Mouse (Mus musculus): ENCODE measurements around the gene Arel1.

Gene Arel1

DNA sequence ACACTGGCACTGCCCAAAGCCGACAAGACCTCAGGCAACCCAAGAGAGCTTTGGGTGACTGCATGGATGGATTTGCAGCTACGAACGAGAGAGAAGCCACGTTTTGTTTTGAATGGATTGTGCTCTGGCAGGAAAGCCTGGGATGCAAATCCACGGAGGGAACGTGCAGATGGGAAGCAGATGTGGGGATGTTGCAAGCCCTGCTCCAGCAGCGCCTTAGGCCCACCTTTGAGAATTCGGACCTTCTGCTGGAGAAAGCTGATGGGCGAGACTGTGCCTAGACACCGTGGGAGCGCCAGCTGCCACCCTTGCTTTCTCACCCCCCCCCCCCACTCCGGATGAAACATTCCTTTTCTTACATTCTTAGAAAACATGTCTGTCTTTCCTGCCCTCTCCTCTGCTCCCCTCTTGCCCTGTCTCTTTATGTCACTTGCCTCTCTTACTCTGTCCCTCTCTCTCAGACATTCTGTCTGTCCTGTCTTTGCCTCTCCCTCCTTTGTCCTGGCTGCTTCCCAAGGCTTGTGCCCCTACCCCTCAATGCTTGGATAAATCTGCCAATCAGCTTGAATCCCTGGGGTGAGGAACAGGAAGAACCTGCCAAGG lies 63.6 kb downstream of the Arel1 start:
- peak in 1 of 2 experiments; percentile 40 for DNase-seq

- no peak for DNase-seq
Observed at GRCm38 (mm10) chr12:84904399-84904798, 66.3 kb downstream of the Arel1 start.

DNA sequence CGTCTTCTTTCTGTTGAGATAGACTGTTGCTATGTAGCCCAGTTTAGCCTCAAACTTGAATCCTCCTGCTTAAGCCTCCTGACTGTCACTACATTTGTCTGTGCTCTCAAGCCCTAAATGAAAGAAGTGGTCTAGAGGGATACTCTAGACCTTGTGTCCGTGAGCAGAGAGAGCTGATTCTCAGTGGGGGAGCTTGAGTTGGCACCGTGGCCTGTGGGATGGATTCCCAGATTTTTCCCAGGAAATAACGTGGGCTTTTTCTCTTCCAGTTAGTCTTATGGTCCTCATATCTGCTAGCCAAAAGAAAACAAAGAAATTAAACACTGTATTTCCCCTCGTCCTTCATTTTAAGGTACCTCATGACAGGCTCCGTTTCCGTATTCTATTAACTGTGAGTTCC lies 70.4 kb downstream of the Arel1 start:
- peak in 1 of 2 experiments; percentile 46 for DNase-seq

DNA sequence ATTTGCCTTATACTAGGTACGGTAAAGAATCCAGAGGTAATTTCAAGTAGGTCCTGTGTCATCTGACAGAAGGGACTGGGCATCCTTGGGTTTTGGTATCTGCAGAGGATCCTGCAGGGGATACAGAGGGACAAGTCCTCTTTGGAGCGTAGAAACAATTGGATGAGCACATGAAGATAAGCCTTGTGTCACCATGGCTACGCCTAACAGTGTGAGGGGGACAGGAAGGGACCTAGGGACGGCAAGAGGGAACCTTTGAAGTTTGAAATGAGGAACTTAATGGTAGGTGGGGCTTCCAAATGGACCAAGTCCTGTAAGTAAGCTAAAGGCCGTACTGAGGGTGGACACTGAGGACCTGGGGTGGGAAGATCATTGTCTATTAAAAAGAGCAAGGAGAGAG lies 73.4 kb downstream of the Arel1 start:
- no peak for DNase-seq

- no peak for DNase-seq
Observed at GRCm38 (mm10) chr12:84896235-84896634, 74.5 kb downstream of the Arel1 start.

GRCm38 (mm10) chr12:84893648-84894628 lies 76.8 kb downstream of the Arel1 start:
- no peak for DNase-seq

DNA sequence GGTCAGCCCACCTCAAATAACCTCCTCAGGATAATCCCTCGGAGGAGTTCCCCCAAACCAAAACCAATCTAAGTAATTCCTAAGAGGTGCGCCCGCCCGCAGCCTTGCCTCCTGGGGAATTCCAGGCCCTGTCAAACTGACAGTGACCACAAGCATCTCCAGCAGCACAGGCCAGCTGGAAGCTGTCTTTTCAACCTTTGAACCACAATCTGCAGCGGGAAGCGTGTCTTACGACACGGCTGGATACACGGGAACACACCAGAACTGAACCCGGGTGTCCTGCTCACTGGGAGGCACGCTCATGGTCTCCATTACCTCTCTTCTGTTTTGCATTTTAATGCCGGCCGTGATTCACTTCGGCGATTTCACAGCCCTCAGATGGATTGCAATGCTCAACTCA lies 80.4 kb downstream of the Arel1 start:
- DNase-seq, result no peak

GRCm38 (mm10) chr12:84885107-84885876 lies 85.4 kb downstream of the Arel1 start:
- no peak for DNase-seq

GRCm38 (mm10) chr12:84884423-84885076 lies 86.2 kb downstream of the Arel1 start:
- no peak for DNase-seq

GRCm38 (mm10) chr12:84882796-84883195 lies 87.9 kb downstream of the Arel1 start:
- DNase-seq, result no peak

GRCm38 (mm10) chr12:84880091-84880490 lies 90.6 kb downstream of the Arel1 start:
- peak; percentile 73 to 81 for DNase-seq

GRCm38 (mm10) chr12:84876481-84877121 lies 94.1 kb downstream of the Arel1 start, which contains the start of gene Ltbp2:
Gene Ltbp2 (minus strand): TSS chr12:84876532.
- peak; percentile 90 to 93 for DNase-seq

DNA sequence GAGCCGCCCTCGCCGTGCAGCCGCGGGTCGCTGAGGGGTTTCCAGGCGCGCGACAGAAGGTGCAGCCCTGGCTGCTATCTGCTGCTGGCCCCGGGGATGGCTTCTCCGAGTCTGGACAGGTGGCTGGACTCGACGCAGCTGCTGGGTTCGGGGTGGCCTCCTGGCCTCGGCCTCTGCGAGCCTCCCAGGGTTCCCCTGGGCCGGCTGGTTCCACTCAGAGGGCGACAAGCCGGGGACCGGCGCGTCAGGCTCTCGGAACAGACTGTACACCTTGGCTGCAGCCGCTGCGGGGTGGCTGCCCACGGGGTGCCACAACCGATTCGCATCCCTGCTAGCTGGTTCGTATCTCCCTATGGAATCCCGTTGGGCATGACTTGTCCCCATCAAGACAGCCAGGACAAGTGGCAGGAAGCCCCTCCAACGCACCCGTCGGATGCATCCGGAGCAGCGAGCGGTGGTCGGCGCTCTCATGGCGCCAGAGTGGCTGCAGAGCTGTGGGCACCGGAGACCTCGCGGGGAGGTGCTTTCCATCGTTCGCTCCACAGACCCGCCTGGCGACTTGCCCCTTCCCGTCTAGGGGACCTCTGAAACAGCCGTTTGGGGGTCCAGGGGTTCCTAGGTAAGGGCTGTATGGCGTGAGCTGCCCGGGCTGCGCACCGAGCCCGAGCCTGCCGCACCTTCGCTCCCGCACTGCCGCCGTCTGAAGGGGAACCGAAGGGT lies 94.8 kb downstream of the Arel1 start:
- peak; percentile 61 to 62 for DNase-seq

- peak in 1 of 2 experiments; percentile 32 for DNase-seq
Observed at GRCm38 (mm10) chr12:84873434-84873833, 97.3 kb downstream of the Arel1 start.

DNA sequence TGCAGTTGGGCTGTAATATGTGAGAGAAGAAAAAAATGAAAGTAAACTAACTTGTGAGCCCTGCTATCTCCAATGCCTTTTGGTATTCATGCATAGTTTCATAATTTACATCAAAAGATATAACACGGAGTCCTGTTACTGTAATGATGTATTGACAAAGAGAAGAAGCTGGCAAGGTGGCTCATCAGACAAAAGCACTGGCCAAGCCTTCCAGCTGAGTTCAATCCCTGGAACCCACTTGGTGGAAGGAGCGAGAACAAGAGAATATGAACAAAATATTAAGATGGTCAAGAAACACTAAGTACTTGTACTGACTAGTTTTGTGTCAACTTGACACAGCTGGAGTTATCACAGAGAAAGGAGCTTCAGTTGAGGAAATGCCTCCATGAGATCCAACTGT lies 98.4 kb downstream of the Arel1 start:
- no peak for DNase-seq
